Mouse (Mus musculus) brown adipose tissue, adult 24 weeks (tissue): ENCODE data around the gene Mettl17. TPM values are rescaled to one million over a fixed set of nuclear protein-coding genes. Genes with fewer than 3 reads are reported as not detected.

Experiments used
- H3K27ac ChIP-seq: fragments of 200-500 bp; replicated peaks from 2 replicates; pipeline ENCODE4 v1.5.1; 2012; ENCODE audit warnings: low read depth, mild to moderate bottlenecking, low read length
- H3K4me1 ChIP-seq: fragments of 200-500 bp; 2 replicates; pipeline ENCODE4 v1.6.1; 2012; ENCODE audit warnings: low read length, mixed read lengths; ENCODE audit not compliant: control insufficient read depth, insufficient read depth, insufficient read length
- H3K4me3 ChIP-seq: fragments of 200-500 bp; 2 replicates; pipeline ENCODE4 v1.5.1; 2012; ENCODE audit warnings: low read depth, mild to moderate bottlenecking, low read length, moderate library complexity; ENCODE audit not compliant: insufficient read depth
- polyA plus RNA-seq: library from polyadenylated mRNA; stranded (reverse); fragments of >200 nt; gene quantifications from 2 replicates; pipeline ENCODE4 v1.2.4, GENCODE M21; 2012; ENCODE audit not compliant: missing spikeins, insufficient read depth, insufficient read length

Mettl17 gene
- polyA plus RNA-seq, 1 experiment, result 8.3 TPM

GRCm38 (mm10) chr14:51932092-51933020 lies 47.7 kb downstream of the Mettl17 start:
- Histone ChIP-seq H3K4me1 (peaks cover 6% of the 10 kb centered on the region; the same call in 1 of the 2 replicates), H3K4me3 (no peak overlapping the region), H3K27ac (no peak overlapping the region)

GRCm38 (mm10) chr14:51939005-51939404 lies 54.4 kb downstream of the Mettl17 start:
- Histone ChIP-seq H3K4me3 (no peak overlapping the region), H3K4me1 (peaks cover 6% of the 10 kb centered on the region), H3K27ac (no peak overlapping the region)

GRCm38 (mm10) chr14:51940944-51941560 lies 56.4 kb downstream of the Mettl17 start:
- Histone ChIP-seq H3K4me3 (peak overlapping the region; percentile 31), H3K4me1 (peaks cover 6% of the 10 kb centered on the region), H3K27ac (peak overlapping the region; percentile 99)

- peaks cover 6% of the 10 kb centered on the region for H3K4me1 ChIP-seq
- peak overlapping the region; percentile 35 for H3K4me3 ChIP-seq
- H3K27ac ChIP-seq, result peak overlapping the region; percentile 99
Observed at GRCm38 (mm10) chr14:51941577-51941976, 56.9 kb downstream of the Mettl17 start.

- Histone ChIP-seq H3K4me3 (peak overlapping the region; percentile 35), H3K27ac (peak overlapping the region; percentile 96), H3K4me1 (peaks cover 6% of the 10 kb centered on the region)
Observed at GRCm38 (mm10) chr14:51942236-51942635, 57.6 kb downstream of the Mettl17 start.

Other genes starting within 250 kb of the Mettl17 start
- not detected in 2 replicates for gene Gm4181, start 249.2 kb upstream of the Mettl17 start, polyA plus RNA-seq
- gene Gm17079, start 189.4 kb upstream of the Mettl17 start, polyA plus RNA-seq, result not detected in 2 replicates
- gene Gm5800, start 167.7 kb upstream of the Mettl17 start, polyA plus RNA-seq, result not detected in 2 replicates
- not detected in 2 replicates for gene Ang4, start 111.3 kb upstream of the Mettl17 start, polyA plus RNA-seq
- not detected in 2 replicates for gene AY358078, start 84.8 kb upstream of the Mettl17 start, polyA plus RNA-seq
- gene Ear6, start 31.1 kb upstream of the Mettl17 start, polyA plus RNA-seq, result not detected in 2 replicates
- gene Slc39a2, start 8.0 kb downstream of the Mettl17 start, polyA plus RNA-seq, result not detected in 2 replicates
- gene Ndrg2, start 29.3 kb downstream of the Mettl17 start, polyA plus RNA-seq, result 243 and 259 TPM in 2 replicates
- gene Tppp2, start 33.6 kb downstream of the Mettl17 start, polyA plus RNA-seq, result not detected in 2 replicates
- not detected in 2 replicates for gene Rnase13, start 37.9 kb downstream of the Mettl17 start, polyA plus RNA-seq
- 29.4 and 30.1 TPM in 2 replicates for gene Arhgef40, start 99.9 kb downstream of the Mettl17 start, polyA plus RNA-seq
- 3.0 and 7.6 TPM in 2 replicates for gene Tmem253, start 130.8 kb downstream of the Mettl17 start, polyA plus RNA-seq
- 21.9 and 27.3 TPM in 2 replicates for gene Zfp219, start 135.9 kb downstream of the Mettl17 start, polyA plus RNA-seq
- gene Olfr221, start 157.6 kb downstream of the Mettl17 start, polyA plus RNA-seq, result not detected in 2 replicates
- 127 and 150 TPM in 2 replicates for gene Hnrnpc, start 219.2 kb downstream of the Mettl17 start, polyA plus RNA-seq
- 0.95 and 1.1 TPM in 2 replicates for gene Rpgrip1, start 225.9 kb downstream of the Mettl17 start, polyA plus RNA-seq